Mouse (Mus musculus) liver, embryonic 15.5 days (tissue): ENCODE results near the gene Gm17190. TPM values are rescaled to one million over a fixed set of nuclear protein-coding genes. Genes with fewer than 3 reads are reported as not detected.

Experiments used
- ATAC-seq: fragments of 200-750 bp; cut with Nextera tagmentation; 2 replicates; pipeline ENCODE4 v1.8.0; 2017; ENCODE audit warnings: moderate number of reproducible peaks, mild to moderate bottlenecking, moderate library complexity; ENCODE audit not compliant: insufficient read depth
- H3K27ac ChIP-seq: fragments of 300-500 bp; sonication (generic); replicated peaks from 2 replicates; pipeline ENCODE4 v1.5.1; 2015; ENCODE audit warnings: mild to moderate bottlenecking, inconsistent platforms
- H3K27me3 ChIP-seq: fragments of 300-500 bp; sonication (generic); 2 replicates; pipeline ENCODE4 v1.6.1; 2015; ENCODE audit warnings: mild to moderate bottlenecking, inconsistent platforms
- H3K36me3 ChIP-seq: fragments of 300-500 bp; sonication (generic); replicated peaks from 2 replicates; pipeline ENCODE4 v1.6.1; 2015; ENCODE audit warnings: moderate library complexity, mild to moderate bottlenecking, inconsistent platforms
- H3K4me1 ChIP-seq: fragments of 300-500 bp; sonication (generic); replicated peaks from 2 replicates; pipeline ENCODE4 v1.6.1; 2015; ENCODE audit warnings: inconsistent platforms
- H3K4me2 ChIP-seq: fragments of 300-500 bp; sonication (generic); 2 replicates; pipeline ENCODE4 v1.6.1; 2015; ENCODE audit warnings: moderate library complexity, mild to moderate bottlenecking, inconsistent platforms
- H3K4me3 ChIP-seq: fragments of 300-500 bp; sonication (generic); replicated peaks from 2 replicates; pipeline ENCODE4 v1.5.1; 2015; ENCODE audit warnings: mild to moderate bottlenecking, inconsistent platforms
- H3K9ac ChIP-seq: fragments of 300-500 bp; sonication (generic); 2 replicates; pipeline ENCODE4 v1.6.1; 2015; ENCODE audit warnings: moderate library complexity, mild to moderate bottlenecking, inconsistent platforms
- H3K9me3 ChIP-seq: fragments of 300-500 bp; sonication (generic); replicated peaks from 2 replicates; pipeline ENCODE4 v1.6.1; 2016; ENCODE audit warnings: inconsistent platforms
- WGBS: fragments of 180-500 bp; shearing (Covaris S2); methylation state at CpG from one replicate; pipeline ENCODE4 v1.1.7; 2015; ENCODE audit warnings: mixed read lengths; ENCODE audit not compliant: insufficient replicate concordance; 5-methylcytosine and 5-hydroxymethylcytosine counted together
- polyA plus RNA-seq: library from polyadenylated mRNA; unstranded; fragments of >200 nt; fragmentation: Nextera tagmentation; extraction: Ambion mirVana; gene quantifications from 2 replicates; pipeline ENCODE4 v1.2.1, GENCODE M21; 2015

Gene Gm17190
- polyA plus RNA-seq, 1 experiment from 2014 or later: not detected

DNA sequence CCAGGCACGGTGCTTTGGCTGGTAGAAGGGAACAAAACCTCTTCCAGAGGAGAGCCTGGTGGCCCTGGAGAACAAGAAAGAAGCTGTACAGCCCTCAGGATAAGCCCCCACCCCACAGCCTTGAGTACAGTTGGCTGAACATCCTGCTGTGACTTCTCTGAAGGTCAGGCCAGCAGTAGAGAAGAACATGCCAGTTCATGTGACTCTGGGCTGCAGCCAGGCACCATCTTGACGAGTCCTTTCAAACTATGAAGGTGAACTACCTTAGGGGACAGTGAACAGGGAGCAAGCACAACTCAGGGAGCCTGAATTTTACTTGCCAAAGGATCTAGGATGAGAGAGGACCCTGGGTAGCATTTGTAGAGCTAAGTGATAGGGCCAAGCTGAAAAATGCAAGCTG lies 30.9 kb downstream of the Gm17190 start:
- H3K4me2 ChIP-seq: no peak overlapping the region
- H3K9ac ChIP-seq: no peak overlapping the region
- H3K9me3 ChIP-seq: no peaks in the 10 kb centered on the region
- no peak overlapping the region for H3K27ac ChIP-seq
- no peak for ATAC-seq
- H3K27me3 ChIP-seq: no peaks in the 10 kb centered on the region
- no peaks in the 10 kb centered on the region for H3K4me1 ChIP-seq
- no peak overlapping the region for H3K4me3 ChIP-seq
- no peaks in the 10 kb centered on the region for H3K36me3 ChIP-seq
- WGBS: 53% methylated on average over 2 of the region's 2 CpGs

DNA sequence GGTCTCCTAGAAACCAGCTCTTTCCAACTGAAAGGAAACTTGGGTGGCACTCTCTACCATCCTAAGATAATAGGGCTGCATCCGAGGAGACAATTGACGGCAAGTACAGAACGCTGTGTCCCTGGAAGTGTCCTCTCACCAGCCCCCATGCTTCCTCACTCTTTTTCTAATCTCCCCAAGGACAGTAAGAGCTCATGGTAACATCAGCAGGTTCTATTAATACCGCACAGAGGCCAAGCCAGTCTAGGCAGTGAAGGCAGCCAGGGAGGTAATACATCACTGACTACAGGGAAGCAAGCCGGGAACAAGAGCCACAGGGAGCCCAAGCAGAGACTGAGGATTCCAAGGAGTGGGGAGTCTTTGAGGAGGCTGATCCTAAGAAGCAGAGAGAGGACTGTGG lies 43.2 kb downstream of the Gm17190 start:
- no peak overlapping the region for H3K9ac ChIP-seq
- 61% methylated on average over 5 of the region's 5 CpGs for WGBS
- peaks cover 20% of the 10 kb centered on the region for H3K27me3 ChIP-seq
- no peak overlapping the region for H3K4me3 ChIP-seq
- no peaks in the 10 kb centered on the region for H3K9me3 ChIP-seq
- no peak overlapping the region for H3K4me2 ChIP-seq
- no peak overlapping the region for H3K27ac ChIP-seq
- no peaks in the 10 kb centered on the region for H3K4me1 ChIP-seq
- no peak for ATAC-seq
- H3K36me3 ChIP-seq: no peaks in the 10 kb centered on the region

DNA sequence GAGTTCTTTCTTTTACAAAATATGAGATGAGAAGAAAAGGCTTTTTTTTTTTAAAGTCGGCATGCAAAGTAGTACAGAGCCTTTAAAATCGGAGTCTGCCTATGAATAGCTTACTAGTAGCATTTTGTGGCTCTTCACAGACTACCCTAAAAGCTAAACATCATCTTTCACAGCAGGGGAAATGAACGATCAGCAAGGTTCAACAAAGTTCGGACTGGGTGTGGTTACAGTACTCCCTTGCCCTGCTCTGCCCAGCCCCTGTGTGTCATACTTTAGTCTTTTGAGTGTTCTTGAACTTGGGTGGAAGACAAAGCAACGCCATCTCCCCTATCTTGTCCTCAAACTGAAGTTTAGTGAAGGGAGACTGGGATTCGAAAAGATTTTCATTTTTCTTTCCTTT lies 44.8 kb downstream of the Gm17190 start:
- 47% methylated on average over 6 of the region's 6 CpGs for WGBS
- no peaks in the 10 kb centered on the region for H3K4me1 ChIP-seq

DNA sequence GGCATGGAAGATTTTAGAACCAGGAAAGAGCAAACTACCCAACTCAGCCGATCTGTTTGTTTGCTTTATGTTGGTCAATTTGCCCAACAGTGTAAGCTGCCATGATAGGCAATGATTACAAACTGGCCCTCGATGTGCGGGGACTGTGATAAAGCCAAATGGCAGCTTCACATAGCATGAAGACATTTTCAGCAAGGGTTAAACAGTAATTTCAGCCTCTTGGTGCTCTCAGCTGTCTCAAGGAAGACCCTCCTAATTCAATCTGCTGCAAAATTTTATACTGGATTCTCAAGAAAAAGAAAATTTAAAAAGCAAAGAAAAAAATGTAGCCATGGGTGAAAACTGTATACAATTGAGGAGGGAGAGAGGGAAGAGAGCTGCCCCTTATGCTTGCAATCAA lies 47.2 kb downstream of the Gm17190 start:
- no peak for ATAC-seq
- Histone ChIP-seq H3K9me3 (no peaks in the 10 kb centered on the region), H3K27ac (no peak overlapping the region), H3K36me3 (no peaks in the 10 kb centered on the region), H3K4me3 (no peak overlapping the region), H3K9ac (no peak overlapping the region), H3K27me3 (peaks cover 61% of the 10 kb centered on the region), H3K4me1 (no peaks in the 10 kb centered on the region), H3K4me2 (no peak overlapping the region)
- 57% methylated on average over 3 of the region's 3 CpGs for WGBS

More for the DNA sequence above, 44.8 kb downstream of the Gm17190 start:
- Histone ChIP-seq H3K9me3 (no peaks in the 10 kb centered on the region), H3K9ac (no peak overlapping the region), H3K4me3 (no peak overlapping the region), H3K27me3 (peaks cover 37% of the 10 kb centered on the region), H3K27ac (no peak overlapping the region), H3K4me2 (no peak overlapping the region), H3K36me3 (no peaks in the 10 kb centered on the region)
- ATAC-seq: no peak

DNA sequence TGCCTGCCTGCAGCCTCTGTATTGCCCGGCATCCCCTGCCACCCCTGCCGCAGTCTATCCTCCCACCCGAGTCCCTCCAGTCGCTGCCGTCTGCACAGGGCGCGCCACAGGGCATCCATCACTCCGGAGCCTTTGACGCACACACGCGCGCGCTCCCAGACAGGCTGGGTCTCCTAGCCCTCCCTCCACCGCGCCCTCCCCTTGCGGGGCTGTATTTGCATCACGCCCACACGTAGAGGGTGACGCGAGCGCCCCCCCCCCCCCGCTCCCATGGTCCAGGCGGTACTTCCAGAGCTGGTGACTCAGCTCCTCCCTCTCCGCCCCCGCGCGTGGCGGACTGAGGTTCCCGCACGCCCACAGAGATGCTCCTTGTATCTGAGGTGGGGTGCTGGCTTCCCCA lies 49.2 kb downstream of the Gm17190 start:
- no peaks in the 10 kb centered on the region for H3K9me3 ChIP-seq
- H3K4me2 ChIP-seq: no peak overlapping the region
- peaks cover 75% of the 10 kb centered on the region for H3K27me3 ChIP-seq
- H3K27ac ChIP-seq: no peak overlapping the region
- no peaks in the 10 kb centered on the region for H3K36me3 ChIP-seq
- no peak overlapping the region for H3K4me3 ChIP-seq
- no peak for ATAC-seq
- no peak overlapping the region for H3K9ac ChIP-seq
- WGBS: 3% methylated on average over 30 of the region's 30 CpGs
- H3K4me1 ChIP-seq: no peaks in the 10 kb centered on the region

DNA sequence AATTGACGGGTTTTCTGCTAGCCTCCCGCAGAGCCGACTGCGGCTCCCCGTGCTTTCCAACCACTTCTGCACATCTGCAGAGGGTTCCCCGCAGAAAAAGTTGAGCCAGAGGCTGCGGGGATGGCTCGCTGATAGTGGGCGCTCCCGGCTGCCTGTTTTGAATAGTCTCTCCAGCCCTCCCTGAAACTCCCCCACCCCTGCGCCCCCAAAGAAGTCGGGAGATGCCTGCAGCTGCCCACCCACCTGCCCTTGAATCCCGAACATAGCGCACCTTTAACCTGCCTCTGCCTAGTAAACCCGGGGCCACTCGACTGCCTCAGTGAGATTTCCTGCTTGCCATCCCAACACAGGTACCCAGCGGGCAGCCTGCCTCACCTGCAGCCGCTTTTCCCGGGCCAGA lies 50.1 kb downstream of the Gm17190 start:
- peaks cover 79% of the 10 kb centered on the region for H3K27me3 ChIP-seq
- H3K9me3 ChIP-seq: no peaks in the 10 kb centered on the region
- H3K36me3 ChIP-seq: no peaks in the 10 kb centered on the region
- no peak overlapping the region for H3K9ac ChIP-seq
- peak overlapping the region; percentile 18; the same call in 1 of the 2 replicates for H3K4me2 ChIP-seq
- H3K27ac ChIP-seq: no peak overlapping the region
- no peaks in the 10 kb centered on the region for H3K4me1 ChIP-seq
- WGBS: under 1% methylated on average over 18 of the region's 19 CpGs
- no peak for ATAC-seq
- H3K4me3 ChIP-seq: no peak overlapping the region

DNA sequence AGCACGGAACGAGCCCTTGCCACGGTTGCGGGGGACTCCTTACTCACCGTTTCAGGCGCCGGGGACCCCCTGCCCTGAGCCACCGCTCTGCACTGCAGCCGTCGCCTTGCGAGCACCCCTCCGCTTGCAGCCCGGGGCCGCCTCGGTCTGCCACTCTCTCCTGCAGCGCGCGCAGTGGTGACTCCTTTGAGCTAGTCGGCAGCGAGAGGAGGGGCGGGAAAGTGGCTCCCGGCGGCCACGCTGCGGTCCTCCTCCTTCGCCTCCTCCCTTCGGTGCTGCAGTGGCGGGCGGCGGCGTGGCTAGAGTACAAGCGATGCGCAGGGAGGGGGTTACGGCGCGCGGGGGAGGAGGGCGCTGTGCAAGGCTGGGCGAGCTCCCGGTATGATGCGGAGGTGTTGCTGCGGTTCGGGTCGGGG lies 50.6 kb downstream of the Gm17190 start, which contains the start of gene Sv2c:
Gene Sv2c, minus strand, starts transcription at position 177 of the 416 bp plus-strand sequence.
- Histone ChIP-seq H3K9ac (no peak within 1 kb of the TSS), H3K27me3 (peaks cover 75% of the 10 kb centered on the region), H3K36me3 (no peaks in the 10 kb centered on the region), H3K4me1 (no peaks in the 10 kb centered on the region), H3K27ac (no peak within 1 kb of the TSS), H3K9me3 (no peaks in the 10 kb centered on the region), H3K4me2 (peak within 1 kb of the TSS; percentile 18; the same call in 1 of the 2 replicates), H3K4me3 (0 out of 2 replicates have a peak within 1 kb of the TSS, but pooled peaks have one; percentile 5)
- 1% methylated on average over 43 of the region's 44 CpGs for WGBS
- no peak for ATAC-seq

Other genes starting within 250 kb of the Gm17190 start
- gene Iqgap2, start 190.1 kb upstream of the Gm17190 start, polyA plus RNA-seq: 16.0 and 18.7 TPM in 2 replicates
- gene Gm20075, start 678 bp upstream of the Gm17190 start, polyA plus RNA-seq: 4.6 and 6.6 TPM in 2 replicates
- gene Sv2c, start 50.5 kb downstream of the Gm17190 start, polyA plus RNA-seq: 0.08 and 0.15 TPM in 2 replicates